Mouse (Mus musculus) lung, postnatal 0 days (tissue): ENCODE results near the gene Gm8138.
"Not testable (repeated sequence)": the region's sequence is repeated elsewhere in the genome, so short reads cannot be mapped to it uniquely, and the experiment has no call there.

Experiments used
- CTCF ChIP-seq: IDR thresholded peaks from 2 replicates; pipeline ENCODE4 v1.5.1; 2016; ENCODE audit warnings: antibody characterized with exemption, mild to moderate bottlenecking
- EP300 ChIP-seq: IDR thresholded peaks from 2 replicates; pipeline ENCODE4 v1.6.1; 2016; ENCODE audit warnings: antibody characterized with exemption, mild to moderate bottlenecking, control low read depth

- TF ChIP-seq CTCF, EP300: not testable (repeated sequence)
Measured at GRCm38 (mm10) chr14:43361713-43362112, 54.4 kb downstream of the Gm8138 start.
